Mouse (Mus musculus): ENCODE measurements at regions not wholly inside any gene's neighbourhood (a gene's known extent, or its start where the extent isn't known, plus 50 kb on each side); places are given as distances from the start of the nearest gene placed in this dataset.

DNA sequence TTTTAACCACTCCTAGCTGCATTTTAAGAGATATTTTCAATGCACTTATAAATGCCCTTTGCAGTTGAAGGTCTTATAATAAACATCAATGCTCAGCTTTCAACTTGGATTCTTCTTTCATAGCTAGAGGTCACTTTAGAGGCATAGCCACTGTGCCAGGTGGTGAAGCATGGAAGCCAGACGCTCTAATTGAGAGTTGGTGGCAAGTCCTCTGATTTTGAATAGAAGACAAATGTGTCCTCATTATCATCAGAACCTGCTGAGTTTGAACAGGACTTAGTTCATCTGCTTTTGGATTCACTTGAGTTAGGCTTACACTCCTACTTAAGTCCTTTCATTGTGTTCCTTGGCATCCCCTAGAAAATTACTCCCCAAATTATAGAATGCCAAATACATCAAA lies 459.0 kb upstream of the Gcfc2 start:
- no peaks in the 10 kb centered on the region for H3K9me3 ChIP-seq
- no peaks in the 10 kb centered on the region for H3K27me3 ChIP-seq
- no peaks in the 10 kb centered on the region for H3K4me1 ChIP-seq
- H3K4me2 ChIP-seq: no peak overlapping the region
- H3K36me3 ChIP-seq: no peaks in the 10 kb centered on the region
- no peak overlapping the region for H3K9ac ChIP-seq
- no peak for ATAC-seq (ENCODE audit: insufficient number of reproducible peaks, insufficient read depth, low FRiP score, low TSS enrichment, low read depth)
- WGBS: 73% methylated on average over 1 of the region's 1 CpGs
- H3K4me3 ChIP-seq: no peak overlapping the region
- no peak overlapping the region for H3K27ac ChIP-seq

DNA sequence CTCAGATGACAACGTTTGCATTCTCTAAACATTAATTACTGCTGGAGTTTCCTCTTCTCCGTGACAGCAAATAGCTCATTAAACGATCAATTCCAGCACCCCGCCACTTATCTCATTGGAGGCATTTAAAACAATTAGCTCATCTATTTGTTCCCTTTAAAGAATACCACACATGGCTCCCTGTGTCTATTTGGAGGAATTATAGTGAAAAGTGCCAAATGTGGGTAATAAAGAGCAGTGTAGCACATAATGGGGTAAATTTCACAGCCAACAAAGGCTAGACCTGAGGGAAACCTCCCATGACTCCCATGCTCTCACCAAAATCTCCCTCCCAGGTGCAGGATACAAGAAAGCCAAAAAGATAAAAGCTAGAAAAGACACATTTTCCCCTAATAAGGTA lies 456.9 kb upstream of the Gcfc2 start:
- H3K4me1 ChIP-seq: no peaks in the 10 kb centered on the region
- H3K27me3 ChIP-seq: no peaks in the 10 kb centered on the region
- no peaks in the 10 kb centered on the region for H3K9me3 ChIP-seq
- no peak overlapping the region for H3K4me3 ChIP-seq
- no peak for ATAC-seq (ENCODE audit: insufficient number of reproducible peaks, insufficient read depth, low FRiP score, low TSS enrichment, low read depth)
- H3K36me3 ChIP-seq: no peaks in the 10 kb centered on the region
- no peak overlapping the region for H3K4me2 ChIP-seq
- H3K27ac ChIP-seq: no peak overlapping the region
- WGBS: 52% methylated on average over 4 of the region's 4 CpGs
- H3K9ac ChIP-seq: no peak overlapping the region

- no peaks in the 10 kb centered on the region for H3K9me3 ChIP-seq
- H3K36me3 ChIP-seq: no peaks in the 10 kb centered on the region
- H3K4me2 ChIP-seq: no peak overlapping the region
- no peak overlapping the region for H3K4me3 ChIP-seq
- 66% methylated on average over 9 of the region's 9 CpGs for WGBS
- ATAC-seq (ENCODE audit: insufficient number of reproducible peaks, insufficient read depth, low FRiP score, low TSS enrichment, low read depth): no peak
- H3K4me1 ChIP-seq: no peaks in the 10 kb centered on the region
- H3K9ac ChIP-seq: no peak overlapping the region
- no peak overlapping the region for H3K27ac ChIP-seq
- H3K27me3 ChIP-seq: no peaks in the 10 kb centered on the region
These were observed 452.0 kb upstream of the Gcfc2 start for GRCm38 (mm10) chr6:81471340-81471955.

- WGBS: 75% methylated on average over 3 of the region's 3 CpGs
- ATAC-seq (ENCODE audit: insufficient number of reproducible peaks, insufficient read depth, low FRiP score, low TSS enrichment, low read depth): no peak
- Histone ChIP-seq H3K9ac (no peak overlapping the region), H3K9me3 (no peaks in the 10 kb centered on the region), H3K4me2 (no peak overlapping the region), H3K4me1 (no peaks in the 10 kb centered on the region), H3K27ac (no peak overlapping the region), H3K36me3 (no peaks in the 10 kb centered on the region), H3K4me3 (no peak overlapping the region), H3K27me3 (no peaks in the 10 kb centered on the region)
These were observed 451.0 kb upstream of the Gcfc2 start for GRCm38 (mm10) chr6:81472506-81472905.

- Histone ChIP-seq H3K27me3 (no peaks in the 10 kb centered on the region), H3K9me3 (no peaks in the 10 kb centered on the region), H3K9ac (no peak overlapping the region), H3K4me1 (no peaks in the 10 kb centered on the region), H3K36me3 (no peaks in the 10 kb centered on the region), H3K4me3 (no peak overlapping the region), H3K27ac (no peak overlapping the region), H3K4me2 (no peak overlapping the region)
- ATAC-seq (ENCODE audit: insufficient number of reproducible peaks, insufficient read depth, low FRiP score, low TSS enrichment, low read depth): no peak
- 86% methylated on average over 1 of the region's 1 CpGs for WGBS
These were observed 448.7 kb upstream of the Gcfc2 start for GRCm38 (mm10) chr6:81474786-81475185.

DNA sequence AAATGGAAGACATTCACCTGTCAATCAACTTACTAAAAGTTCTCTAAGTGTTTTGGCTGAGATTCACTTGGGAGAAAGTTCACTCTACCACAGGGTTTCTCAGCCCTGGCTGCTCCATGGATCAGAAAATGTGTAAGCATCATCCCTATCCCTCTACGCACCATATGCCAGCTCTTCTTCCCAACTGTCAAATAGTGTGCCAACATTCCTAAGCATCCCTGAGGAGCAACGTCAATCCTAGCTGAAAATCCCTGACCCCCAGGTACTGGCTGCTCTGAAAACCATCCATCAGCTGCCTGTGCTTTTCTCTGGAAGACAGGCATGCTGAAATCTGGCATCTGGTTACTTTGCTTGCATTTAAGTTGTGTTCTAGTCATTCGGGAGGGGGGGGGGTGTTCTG lies 436.5 kb upstream of the Gcfc2 start:
- Histone ChIP-seq H3K27me3 (no peaks in the 10 kb centered on the region), H3K4me1 (no peaks in the 10 kb centered on the region), H3K9me3 (no peaks in the 10 kb centered on the region), H3K36me3 (no peaks in the 10 kb centered on the region), H3K27ac (no peak overlapping the region), H3K4me3 (no peak overlapping the region), H3K4me2 (no peak overlapping the region), H3K9ac (no peak overlapping the region)
- WGBS: 53% methylated on average over 3 of the region's 3 CpGs
- no peak for ATAC-seq (ENCODE audit: insufficient number of reproducible peaks, insufficient read depth, low FRiP score, low TSS enrichment, low read depth)

DNA sequence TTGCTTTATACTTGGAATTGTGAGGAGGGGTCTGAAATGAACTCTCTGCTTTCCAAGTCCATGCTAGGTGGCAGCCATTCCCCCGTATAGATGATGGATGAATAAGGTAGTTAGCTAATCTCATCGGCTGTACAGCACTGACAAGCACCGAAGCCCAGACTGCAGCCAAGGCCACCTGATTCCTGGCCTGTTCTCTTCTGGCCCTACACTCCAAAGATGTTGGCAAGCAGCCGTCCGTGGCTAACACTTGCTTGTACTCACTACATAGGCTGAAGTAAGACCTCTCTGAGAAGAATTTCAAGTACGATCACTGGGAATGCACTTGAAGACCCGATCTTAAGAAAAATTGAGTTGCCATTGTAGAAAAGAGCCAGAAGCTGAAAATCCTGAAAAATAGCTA lies 427.2 kb upstream of the Gcfc2 start:
- Histone ChIP-seq H3K27me3 (no peaks in the 10 kb centered on the region), H3K4me2 (no peak overlapping the region), H3K27ac (no peak overlapping the region), H3K4me1 (no peaks in the 10 kb centered on the region), H3K36me3 (no peaks in the 10 kb centered on the region), H3K9me3 (no peaks in the 10 kb centered on the region), H3K9ac (no peak overlapping the region), H3K4me3 (no peak overlapping the region)
- ATAC-seq (ENCODE audit: insufficient number of reproducible peaks, insufficient read depth, low FRiP score, low TSS enrichment, low read depth): no peak
- 86% methylated on average over 7 of the region's 7 CpGs for WGBS

DNA sequence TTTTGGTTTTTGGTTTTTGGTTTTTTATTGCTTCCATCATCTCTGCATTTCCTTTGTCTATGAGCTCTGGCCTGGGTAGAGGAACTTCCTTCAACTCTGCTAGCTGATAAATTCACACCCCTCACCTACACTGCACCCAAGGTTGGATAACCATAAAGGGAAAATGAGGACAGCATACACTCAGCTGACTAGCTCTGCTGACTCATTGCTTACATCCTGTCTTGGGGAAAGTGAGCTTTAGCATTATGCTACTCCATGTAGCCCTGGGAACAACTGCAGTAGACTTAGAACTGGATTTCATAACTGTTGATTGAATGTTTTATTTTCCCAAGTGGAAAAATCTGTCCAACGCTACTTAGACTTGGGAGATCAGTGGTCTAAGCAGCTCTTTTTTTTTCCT lies 406.3 kb upstream of the Gcfc2 start:
- WGBS: 84% methylated on average over 1 of the region's 1 CpGs
- H3K27ac ChIP-seq: no peak overlapping the region
- no peak overlapping the region for H3K4me2 ChIP-seq
- H3K4me1 ChIP-seq: no peaks in the 10 kb centered on the region
- no peak overlapping the region for H3K4me3 ChIP-seq
- no peaks in the 10 kb centered on the region for H3K9me3 ChIP-seq
- no peaks in the 10 kb centered on the region for H3K27me3 ChIP-seq
- H3K36me3 ChIP-seq: no peaks in the 10 kb centered on the region
- ATAC-seq (ENCODE audit: insufficient number of reproducible peaks, insufficient read depth, low FRiP score, low TSS enrichment, low read depth): no peak
- no peak overlapping the region for H3K9ac ChIP-seq

GRCm38 (mm10) chr6:81562260-81562659 lies 361.2 kb upstream of the Gcfc2 start:
- Histone ChIP-seq H3K9me3 (no peaks in the 10 kb centered on the region), H3K4me3 (no peak overlapping the region), H3K9ac (no peak overlapping the region), H3K4me1 (no peaks in the 10 kb centered on the region), H3K36me3 (no peaks in the 10 kb centered on the region), H3K27ac (no peak overlapping the region), H3K4me2 (no peak overlapping the region), H3K27me3 (no peaks in the 10 kb centered on the region)
- ATAC-seq (ENCODE audit: insufficient number of reproducible peaks, insufficient read depth, low FRiP score, low TSS enrichment, low read depth): no peak
- 65% methylated on average over 2 of the region's 2 CpGs for WGBS

DNA sequence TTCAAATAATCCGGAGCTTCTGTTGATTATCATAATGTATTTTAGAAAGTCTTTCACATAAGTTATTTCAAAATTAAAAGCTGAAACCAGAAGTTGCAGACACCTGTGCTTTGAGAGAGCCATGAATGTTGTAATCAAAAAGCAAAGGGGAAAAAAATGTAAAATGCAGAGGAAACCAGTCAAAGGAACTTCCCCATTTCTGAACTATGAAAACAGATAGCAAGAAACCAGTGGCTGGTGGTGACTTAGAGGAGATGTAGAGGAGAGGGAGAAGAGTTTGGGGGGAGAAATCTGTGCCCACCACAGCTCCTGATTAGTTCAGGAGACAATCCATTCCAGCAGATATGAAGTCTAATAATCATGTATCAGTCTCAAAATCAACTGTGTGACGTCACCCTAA lies 360.3 kb upstream of the Gcfc2 start:
- H3K9me3 ChIP-seq: no peaks in the 10 kb centered on the region
- WGBS: 90% methylated on average over 2 of the region's 2 CpGs

GRCm38 (mm10) chr6:81564295-81564694 lies 359.2 kb upstream of the Gcfc2 start:
- Histone ChIP-seq H3K9me3 (no peaks in the 10 kb centered on the region), H3K4me1 (no peaks in the 10 kb centered on the region), H3K36me3 (no peaks in the 10 kb centered on the region), H3K9ac (no peak overlapping the region), H3K4me2 (no peak overlapping the region), H3K4me3 (no peak overlapping the region), H3K27me3 (no peaks in the 10 kb centered on the region), H3K27ac (no peak overlapping the region)
- ATAC-seq (ENCODE audit: insufficient number of reproducible peaks, insufficient read depth, low FRiP score, low TSS enrichment, low read depth): no peak
- WGBS: 92% methylated on average over 1 of the region's 1 CpGs

More for the DNA sequence above, 360.3 kb upstream of the Gcfc2 start:
- Histone ChIP-seq H3K27me3 (no peaks in the 10 kb centered on the region), H3K4me1 (no peaks in the 10 kb centered on the region), H3K27ac (no peak overlapping the region), H3K4me2 (no peak overlapping the region), H3K9ac (no peak overlapping the region), H3K36me3 (no peaks in the 10 kb centered on the region), H3K4me3 (no peak overlapping the region)
- no peak for ATAC-seq (ENCODE audit: insufficient number of reproducible peaks, insufficient read depth, low FRiP score, low TSS enrichment, low read depth)

- H3K4me1 ChIP-seq: no peaks in the 10 kb centered on the region
- H3K9me3 ChIP-seq: no peaks in the 10 kb centered on the region
- H3K27ac ChIP-seq: no peak overlapping the region
- no peak for ATAC-seq (ENCODE audit: insufficient number of reproducible peaks, insufficient read depth, low FRiP score, low TSS enrichment, low read depth)
- 78% methylated on average over 1 of the region's 1 CpGs for WGBS
- H3K36me3 ChIP-seq: no peaks in the 10 kb centered on the region
- H3K4me2 ChIP-seq: no peak overlapping the region
- H3K4me3 ChIP-seq: no peak overlapping the region
- no peak overlapping the region for H3K9ac ChIP-seq
- H3K27me3 ChIP-seq: no peaks in the 10 kb centered on the region
These were observed 336.9 kb upstream of the Gcfc2 start for GRCm38 (mm10) chr6:81586441-81587117.
